Mouse (Mus musculus) hindbrain, postnatal 0 days (tissue): Measurements from ENCODE around the gene Siglece. TPM values are rescaled to one million over a fixed set of nuclear protein-coding genes. Genes with fewer than 3 reads are reported as not detected.
"Not testable (repeated sequence)": the region's sequence is repeated elsewhere in the genome, so short reads cannot be mapped to it uniquely, and the experiment has no call there.

Source experiments
- ATAC-seq: fragments of 200-750 bp; cut with Nextera tagmentation; 2 replicates; pipeline ENCODE4 v1.8.0; 2017; ENCODE audit warnings: mild to moderate bottlenecking, moderate TSS enrichment, moderate library complexity
- DNase-seq: peaks from one replicate; pipeline ENCODE4 v3.0.0-alpha.2; 2015; ENCODE audit warnings: low spot score
- H3K27ac ChIP-seq: fragments of 300-500 bp; sonication (generic); 2 replicates; pipeline ENCODE4 v1.5.1; 2014; ENCODE audit warnings: mild to moderate bottlenecking
- H3K27me3 ChIP-seq: fragments of 300-500 bp; sonication (generic); 2 replicates; pipeline ENCODE4 v1.6.1; 2014; ENCODE audit warnings: low read length, mixed read lengths; ENCODE audit not compliant: insufficient read depth
- H3K36me3 ChIP-seq: fragments of 300-500 bp; sonication (generic); 2 replicates; pipeline ENCODE4 v1.6.1; 2014; ENCODE audit warnings: low read length, mixed read lengths; ENCODE audit not compliant: insufficient read depth
- H3K4me1 ChIP-seq: fragments of 300-500 bp; sonication (generic); 2 replicates; pipeline ENCODE4 v1.6.1; 2014; ENCODE audit warnings: antibody characterized with exemption, low read length, mixed read lengths; ENCODE audit not compliant: insufficient read depth
- H3K4me2 ChIP-seq: fragments of 300-500 bp; sonication (generic); 2 replicates; pipeline ENCODE4 v1.6.1; 2014; ENCODE audit warnings: low read depth, mild to moderate bottlenecking, low read length, moderate library complexity, mixed read lengths
- H3K4me3 ChIP-seq: fragments of 300-500 bp; sonication (generic); 2 replicates; pipeline ENCODE4 v1.5.1; 2014; ENCODE audit warnings: low read length
- H3K9ac ChIP-seq: fragments of 300-500 bp; sonication (generic); replicated peaks from 2 replicates; pipeline ENCODE4 v1.6.1; 2014; ENCODE audit warnings: mild to moderate bottlenecking, low read length, moderate library complexity, mixed read lengths
- H3K9me3 ChIP-seq: fragments of 300-500 bp; sonication (generic); 2 replicates; pipeline ENCODE4 v1.6.1; 2016; ENCODE audit warnings: low read length, mixed read lengths
- CTCF ChIP-seq: IDR thresholded peaks from 2 replicates; pipeline ENCODE4 v1.5.1; 2016; ENCODE audit warnings: antibody characterized with exemption, control low read depth, low read depth
- WGBS: fragments of 180-500 bp; shearing (Covaris S2); extraction: QIAGEN DNeasy Blood & Tissue Kit; methylation state at CpG from one replicate; pipeline ENCODE4 v1.1.7; 2014; 5-methylcytosine and 5-hydroxymethylcytosine counted together
- polyA plus RNA-seq: library from polyadenylated mRNA; unstranded; fragments of >200 nt; fragmentation: Nextera tagmentation; extraction: Ambion mirVana; gene quantifications from 2 replicates; pipeline ENCODE4 v1.2.1, GENCODE M21; 2015
- total RNA-seq: library from RNA; depleted of rRNA; stranded (reverse); fragments of >200 nt; gene quantifications from 2 replicates; pipeline ENCODE4 v1.2.3, GENCODE M21; 2014; rRNA removed

Siglece gene
- total RNA-seq = not detected in 2 replicates
- 0.40 and 0.48 TPM in 2 replicates for polyA plus RNA-seq

- WGBS = 71% methylated on average over 1 of the region's 1 CpGs
- no peak within 1 kb of the TSS for H3K27ac ChIP-seq
- H3K4me3 ChIP-seq = no peak within 1 kb of the TSS
- DNase-seq (no peak), ATAC-seq (no peak)
- no peaks in the 10 kb centered on the region for H3K36me3 ChIP-seq
- H3K9ac ChIP-seq = no peak within 1 kb of the TSS
- no peaks in the 10 kb centered on the region for H3K9me3 ChIP-seq
- no peak for TF ChIP-seq CTCF
- no peak within 1 kb of the TSS for H3K4me2 ChIP-seq
- H3K27me3 ChIP-seq = no peaks in the 10 kb centered on the region
- H3K4me1 ChIP-seq = no peaks in the 10 kb centered on the region
These were observed at the start of gene Siglece for GRCm38 (mm10) chr7:43660002-43660401. Gene Siglece, minus strand, starts transcription at chr7:43660161.

GRCm38 (mm10) chr7:43690118-43690517 is 30.2 kb upstream of the Siglece start, which contains the start of gene Klk14:
Gene Klk14, plus strand, starts transcription at chr7:43690418.
- no peak for TF ChIP-seq CTCF

DNA sequence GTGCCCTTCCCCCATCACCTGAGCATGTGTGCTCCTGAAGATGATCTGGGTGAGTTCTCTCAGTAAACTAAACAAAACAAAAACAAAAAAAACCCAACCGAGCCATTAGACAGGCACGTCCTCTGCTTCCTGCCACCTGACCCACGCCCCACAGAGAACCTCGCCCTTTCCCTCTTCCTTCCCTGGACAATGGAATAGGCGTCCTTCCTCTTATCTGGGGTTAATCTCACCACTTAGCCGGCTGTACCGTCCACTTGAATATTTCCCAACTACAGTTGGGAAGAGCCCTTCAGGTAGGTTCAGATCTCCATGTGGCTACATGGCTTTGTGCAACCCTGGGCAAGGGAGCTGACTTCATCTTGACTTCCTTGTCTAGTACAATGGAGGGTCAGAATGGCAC is 25.1 kb upstream of the Siglece start:
- Histone ChIP-seq H3K9ac (no peak overlapping the region), H3K27ac (no peak overlapping the region), H3K4me3 (no peak overlapping the region), H3K9me3 (no peaks in the 10 kb centered on the region), H3K36me3 (no peaks in the 10 kb centered on the region), H3K4me2 (no peak overlapping the region), H3K4me1 (no peaks in the 10 kb centered on the region), H3K27me3 (no peaks in the 10 kb centered on the region)
- TF ChIP-seq CTCF = no peak
- 74% methylated on average over 7 of the region's 7 CpGs for WGBS
- ATAC-seq (no peak), DNase-seq (no peak)

More at GRCm38 (mm10) chr7:43690118-43690517, 30.2 kb upstream of the Siglece start, which contains the start of gene Klk14:
- Histone ChIP-seq H3K4me3 (no peak within 1 kb of the TSS), H3K9me3 (no peaks in the 10 kb centered on the region), H3K27ac (no peak within 1 kb of the TSS), H3K4me2 (no peak within 1 kb of the TSS), H3K9ac (no peak within 1 kb of the TSS), H3K27me3 (no peaks in the 10 kb centered on the region), H3K36me3 (no peaks in the 10 kb centered on the region), H3K4me1 (no peaks in the 10 kb centered on the region)
- ATAC-seq (no peak), DNase-seq (no peak)

GRCm38 (mm10) chr7:43682511-43682910 is 22.6 kb upstream of the Siglece start:
- not testable (repeated sequence) for H3K36me3 ChIP-seq, H3K4me2 ChIP-seq, H3K4me3 ChIP-seq, H3K9me3 ChIP-seq, H3K9ac ChIP-seq, H3K27me3 ChIP-seq, H3K4me1 ChIP-seq, ATAC-seq, H3K27ac ChIP-seq
- peak; percentile 13 for DNase-seq
- 10% methylated on average over 1 of the region's 1 CpGs for WGBS
- TF ChIP-seq CTCF = peak; percentile 31; the same call in 1 of the 2 replicates

- Histone ChIP-seq H3K9me3 (no peaks in the 10 kb centered on the region), H3K36me3 (peaks cover 21% of the 10 kb centered on the region), H3K27ac (no peak overlapping the region), H3K4me3 (no peak overlapping the region), H3K27me3 (no peaks in the 10 kb centered on the region), H3K4me2 (no peak overlapping the region), H3K9ac (no peak overlapping the region), H3K4me1 (no peaks in the 10 kb centered on the region)
- DNase-seq = peak; percentile 80
- 23% methylated on average over 5 of the region's 5 CpGs for WGBS
- ATAC-seq = peak; percentile 72
- TF ChIP-seq CTCF = peak; percentile 93
These were observed 21.0 kb upstream of the Siglece start for GRCm38 (mm10) chr7:43680960-43681359.

GRCm38 (mm10) chr7:43678517-43678916 is 18.6 kb upstream of the Siglece start:
- Histone ChIP-seq H3K4me3 (no peak overlapping the region), H3K9ac (no peak overlapping the region), H3K36me3 (peaks cover 38% of the 10 kb centered on the region), H3K27ac (no peak overlapping the region), H3K9me3 (no peaks in the 10 kb centered on the region), H3K27me3 (no peaks in the 10 kb centered on the region), H3K4me1 (no peaks in the 10 kb centered on the region), H3K4me2 (no peak overlapping the region)
- peak; percentile 66 for TF ChIP-seq CTCF
- ATAC-seq (no peak), DNase-seq (peak; percentile 15)

DNA sequence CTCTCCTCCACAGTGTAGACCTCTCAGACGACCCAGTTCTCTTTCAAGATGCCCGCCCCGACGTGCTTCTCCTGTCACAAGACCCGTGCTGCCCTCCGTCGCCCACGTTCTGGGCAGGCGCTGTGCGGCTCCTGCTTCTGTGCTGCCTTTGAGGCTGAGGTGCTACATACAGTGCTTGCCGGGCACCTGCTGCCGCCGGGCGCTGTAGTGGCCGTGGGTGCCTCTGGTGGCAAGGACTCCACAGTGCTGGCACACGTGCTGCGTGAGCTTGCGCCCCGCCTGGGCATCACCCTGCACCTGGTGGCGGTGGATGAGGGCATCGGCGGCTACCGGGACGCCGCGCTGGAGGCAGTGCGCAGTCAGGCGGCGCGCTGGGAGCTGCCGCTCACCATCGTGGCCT is 15.1 kb upstream of the Siglece start:
- no peaks in the 10 kb centered on the region for H3K9me3 ChIP-seq
- H3K4me3 ChIP-seq = no peak overlapping the region
- no peak overlapping the region for H3K4me2 ChIP-seq
- H3K27me3 ChIP-seq = no peaks in the 10 kb centered on the region
- ATAC-seq (no peak), DNase-seq (no peak)
- no peak overlapping the region for H3K27ac ChIP-seq
- peaks cover 8% of the 10 kb centered on the region for H3K4me1 ChIP-seq
- TF ChIP-seq CTCF = no peak
- no peak overlapping the region for H3K9ac ChIP-seq
- peaks cover 38% of the 10 kb centered on the region for H3K36me3 ChIP-seq
- 94% methylated on average over 32 of the region's 32 CpGs for WGBS
